Mouse (Mus musculus) pancreas, adult 10 weeks (tissue): ENCODE measurements around the gene Abl2. TPM values are rescaled to one million over a fixed set of nuclear protein-coding genes. Genes with fewer than 3 reads are reported as not detected.

Experiments
- polyA plus RNA-seq: library from polyadenylated mRNA; stranded (reverse); fragments of 350-450 nt; fragmentation: Illumina TruSeq; extraction: RNeasy Lipid Tissue Mini Kit (QIAGEN cat#74804); gene quantifications from one replicate; pipeline ENCODE4 v1.2.3, GENCODE M21; 2015; ENCODE audit warnings: low read depth, low replicate concordance; ENCODE audit not compliant: insufficient read depth

The Abl2 gene
- polyA plus RNA-seq = 4.0 TPM

DNA sequence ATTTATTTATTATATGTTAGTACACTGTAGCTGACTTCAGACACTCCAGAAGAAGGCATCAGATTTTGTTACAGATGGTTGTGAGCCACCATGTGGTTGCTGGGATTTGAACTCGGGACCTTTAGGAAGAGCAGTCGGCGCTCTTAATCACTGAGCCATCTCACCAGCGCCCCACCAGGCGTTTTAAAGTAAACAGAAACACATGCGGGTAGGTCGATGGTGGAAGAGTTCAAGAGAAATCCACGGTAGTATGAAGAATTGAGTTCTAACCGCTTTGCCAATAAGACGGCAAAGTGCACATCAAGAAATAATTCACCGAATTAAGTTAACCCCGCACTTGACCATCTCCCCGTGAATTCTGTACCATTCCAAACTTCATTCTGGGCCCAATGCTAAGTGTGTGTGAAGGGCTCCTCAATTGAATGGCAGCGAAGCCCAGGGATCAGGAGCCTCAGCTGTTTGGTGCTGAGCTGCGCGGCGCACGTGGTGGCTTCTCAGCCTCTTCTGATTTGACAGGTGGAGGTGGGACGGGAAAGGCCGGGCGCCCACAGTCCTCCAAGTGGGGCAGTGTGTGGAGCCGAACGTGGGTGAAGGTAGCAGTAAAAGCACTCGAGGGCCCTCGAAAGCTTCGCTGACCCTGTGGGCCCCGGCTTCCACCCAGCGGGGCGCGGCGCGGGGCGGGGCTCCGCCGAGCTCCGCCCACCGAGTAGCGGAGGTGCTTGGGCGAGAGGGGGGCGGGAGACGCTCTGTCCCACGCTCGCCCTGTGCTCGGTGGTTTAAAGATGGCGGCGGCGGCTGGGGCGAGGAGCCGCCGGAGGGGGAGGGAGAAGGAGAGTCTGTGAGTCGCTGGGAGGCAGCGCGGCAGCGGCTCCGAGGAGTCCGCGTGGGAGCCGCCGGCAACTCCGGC is at the start of gene Abl2:
Gene Abl2 (plus strand): TSS at position 763 of the 907 bp plus-strand sequence.

DNA sequence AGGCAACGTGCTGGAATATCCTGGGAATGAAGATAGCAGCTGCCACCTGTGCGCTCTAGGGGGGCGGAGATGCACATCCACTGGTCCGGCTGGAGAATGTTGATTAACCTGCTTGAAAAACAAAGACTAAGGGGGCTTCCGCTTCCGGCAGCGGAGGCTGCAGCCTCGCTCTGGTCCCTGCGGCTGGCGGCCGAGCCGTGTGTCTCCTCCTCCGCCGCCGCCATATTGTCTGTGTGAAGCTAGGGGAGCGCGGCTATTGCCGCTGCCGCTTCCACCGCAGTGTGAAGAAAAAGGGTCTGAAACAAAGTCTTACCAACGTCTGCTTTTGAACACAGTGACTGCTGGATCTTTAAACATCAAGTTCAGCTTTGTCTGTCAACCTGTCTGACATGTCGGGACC is 34.7 kb upstream of the Abl2 start, which contains the start of gene Gm10031:
Gene Gm10031 (plus strand): TSS at position 171 of the 400 bp plus-strand sequence.

DNA sequence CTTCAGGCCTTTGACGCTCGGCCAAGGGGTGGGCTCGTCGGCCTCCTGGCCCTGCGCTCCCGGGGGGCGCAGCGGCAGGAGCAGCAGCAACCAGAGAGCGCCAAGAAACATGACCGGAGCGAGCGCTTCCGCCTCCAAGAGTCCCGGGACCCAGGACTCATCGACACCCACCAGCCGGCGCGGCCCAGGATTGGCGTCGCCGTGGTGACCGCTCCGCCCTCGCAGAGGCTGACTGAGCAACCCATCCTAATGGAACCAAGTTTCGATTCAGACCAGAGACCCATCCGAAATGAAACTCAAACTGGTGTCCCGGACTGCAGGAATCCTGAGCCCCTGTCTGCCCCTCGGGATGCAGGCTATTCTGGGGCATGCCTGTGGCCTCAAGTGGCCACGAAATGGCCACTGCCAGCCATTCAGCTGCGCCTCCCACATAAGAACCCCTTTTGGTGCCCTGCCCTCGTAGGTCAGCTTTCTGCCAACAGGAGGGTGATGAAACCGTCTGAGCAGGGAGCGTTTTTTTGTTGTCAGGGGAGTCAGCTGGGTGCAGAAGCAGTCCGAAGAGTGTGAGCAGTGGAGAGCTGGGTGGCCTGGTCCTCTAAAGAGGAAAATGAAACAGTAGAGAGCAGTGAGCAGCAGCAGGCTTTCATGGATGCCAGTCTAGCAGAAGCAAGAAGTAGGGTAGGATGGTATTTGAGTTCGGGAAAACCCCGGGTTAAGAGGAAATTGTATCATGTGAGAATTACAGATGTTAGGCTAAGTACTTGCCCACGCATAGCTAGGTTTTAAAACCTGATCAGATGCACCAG is 115.8 kb downstream of the Abl2 start, which contains the start of gene Tor3a:
Gene Tor3a (minus strand): TSS at position 162 of the 806 bp plus-strand sequence.

Other genes with a start within 250 kb of the Abl2 start
- gene Nphs2, start 248.1 kb upstream of the Abl2 start, polyA plus RNA-seq = not detected
- gene Gm2000, start 192.7 kb upstream of the Abl2 start, polyA plus RNA-seq = 204 TPM
- not detected for gene Axdnd1, start 137.6 kb upstream of the Abl2 start, polyA plus RNA-seq
- 2.3 TPM for gene Soat1, start 84.5 kb upstream of the Abl2 start, polyA plus RNA-seq
- 0.89 TPM for gene Gm10031, start 34.8 kb upstream of the Abl2 start, polyA plus RNA-seq
- gene Tor3a, start 115.6 kb downstream of the Abl2 start, polyA plus RNA-seq = 5.5 TPM
- gene Fam20b, start 160.3 kb downstream of the Abl2 start, polyA plus RNA-seq = 9.5 TPM